Mouse (Mus musculus): ENCODE data around the gene Htr5b. TPM values are rescaled to one million over a fixed set of nuclear protein-coding genes. Genes with fewer than 3 reads are reported as not detected.

The Htr5b gene
- polyA plus RNA-seq, 1 experiment from 2014 or later = 0.14 TPM

DNA sequence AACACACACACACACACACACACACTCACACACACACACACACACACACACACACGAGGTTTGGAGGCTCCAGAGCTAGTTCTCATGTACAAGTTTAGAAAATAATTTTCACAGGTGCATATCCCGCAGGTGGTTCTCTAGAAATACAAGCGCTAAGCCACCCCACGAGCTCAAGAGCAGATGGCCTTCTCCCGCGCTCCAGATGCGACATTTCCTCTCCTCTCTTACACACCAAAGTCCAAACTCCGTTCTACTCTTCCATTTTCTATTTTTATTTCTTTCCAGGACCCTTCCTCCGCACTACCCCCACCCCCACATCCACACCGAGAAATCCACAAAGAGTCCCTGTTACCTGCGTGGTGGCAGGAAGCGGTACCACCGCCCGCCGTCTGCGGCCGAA, 1.2 kb downstream of the Htr5b start:
- peaks cover 25% of the 10 kb centered on the region for H3K27me3 ChIP-seq (ENCODE audit: insufficient read depth, low read length)

DNA sequence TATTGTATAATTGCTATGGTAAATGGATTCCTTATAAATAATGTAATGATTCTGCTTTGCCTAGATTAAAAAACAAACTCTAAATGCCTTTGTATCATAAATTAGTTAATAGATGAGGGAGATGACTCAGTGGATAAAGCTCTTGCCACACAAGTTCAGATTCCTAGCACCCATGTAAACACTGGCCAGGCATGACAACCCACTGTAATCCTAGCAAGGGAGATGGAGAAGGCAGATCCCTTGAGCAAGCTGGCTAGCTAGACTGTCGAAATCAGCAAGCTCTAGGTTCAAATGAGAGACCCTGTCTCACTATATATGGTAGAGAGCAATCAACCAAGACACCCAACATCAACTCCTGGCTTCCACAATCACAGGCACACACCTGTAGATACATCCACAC, 9.7 kb downstream of the Htr5b start:
- Histone ChIP-seq H3K27ac (ENCODE audit: low read depth) (no peak overlapping the region), H3K4me2 (no peak overlapping the region), H3K4me3 (ENCODE audit: low read depth, low read length) (no peak overlapping the region), H3K4me1 (ENCODE audit: insufficient read depth) (no peaks in the 10 kb centered on the region), H3K9ac (no peak overlapping the region), H3K36me3 (ENCODE audit: insufficient read depth) (no peaks in the 10 kb centered on the region), H3K27me3 (ENCODE audit: insufficient read depth, low read length) (no peaks in the 10 kb centered on the region), H3K9me3 (ENCODE audit: low read depth, low read length) (no peaks in the 10 kb centered on the region)
- TF ChIP-seq CTCF (IDR thresholded peaks at IDR 0.05; ENCODE audit: low read depth) = no peak
- ATAC-seq (ENCODE audit: insufficient read depth) (no peak), DNase-seq (no peak)
- 46% methylated on average over 1 of the region's 1 CpGs for WGBS

More for the DNA sequence above, 1.2 kb downstream of the Htr5b start:
- Histone ChIP-seq H3K27ac (ENCODE audit: low read depth) (no peak overlapping the region), H3K36me3 (ENCODE audit: insufficient read depth) (no peaks in the 10 kb centered on the region), H3K4me3 (ENCODE audit: low read depth, low read length) (no peak overlapping the region), H3K9me3 (ENCODE audit: low read depth, low read length) (no peaks in the 10 kb centered on the region), H3K4me1 (ENCODE audit: insufficient read depth) (0 out of 2 replicates have a peak, but pooled peaks cover 4% of the 10 kb centered on the region), H3K9ac (no peak overlapping the region), H3K4me2 (peak overlapping the region; percentile 57; the same call in 1 of the 2 replicates)
- no peak for TF ChIP-seq CTCF (IDR thresholded peaks at IDR 0.05; ENCODE audit: low read depth)
- WGBS = 40% methylated on average over 17 of the region's 17 CpGs
- DNase-seq (no peak), ATAC-seq (ENCODE audit: insufficient read depth) (no peak)

DNA sequence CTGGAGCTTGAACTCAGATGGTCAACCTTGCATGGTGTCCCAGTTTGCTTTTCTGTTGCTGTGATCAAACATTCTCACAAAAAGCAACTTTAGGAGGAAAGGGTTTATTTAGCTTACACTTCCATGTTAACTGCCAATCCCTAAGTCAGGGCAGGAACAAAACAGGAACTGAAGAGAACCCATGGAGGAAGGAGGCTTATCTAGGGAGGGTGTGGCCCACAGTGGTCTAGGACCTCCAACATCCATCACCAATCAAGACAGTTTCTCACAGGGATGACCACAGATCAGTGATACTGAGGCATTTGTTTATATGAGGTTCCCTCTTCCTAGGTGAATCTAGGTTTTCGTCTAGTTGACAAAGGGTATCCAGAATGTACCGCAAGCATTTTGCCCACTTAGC, 16.3 kb downstream of the Htr5b start:
- DNase-seq (no peak), ATAC-seq (ENCODE audit: insufficient read depth) (no peak)
- Histone ChIP-seq H3K27ac (ENCODE audit: low read depth) (no peak overlapping the region), H3K4me3 (ENCODE audit: low read depth, low read length) (no peak overlapping the region), H3K27me3 (ENCODE audit: insufficient read depth, low read length) (no peaks in the 10 kb centered on the region), H3K4me1 (ENCODE audit: insufficient read depth) (no peaks in the 10 kb centered on the region), H3K4me2 (no peak overlapping the region), H3K9ac (no peak overlapping the region), H3K9me3 (ENCODE audit: low read depth, low read length) (no peaks in the 10 kb centered on the region), H3K36me3 (ENCODE audit: insufficient read depth) (no peaks in the 10 kb centered on the region)
- 81% methylated on average over 2 of the region's 2 CpGs for whole genome bisulfite sequencing
- TF ChIP-seq CTCF (IDR thresholded peaks at IDR 0.05; ENCODE audit: low read depth) = no peak

DNA sequence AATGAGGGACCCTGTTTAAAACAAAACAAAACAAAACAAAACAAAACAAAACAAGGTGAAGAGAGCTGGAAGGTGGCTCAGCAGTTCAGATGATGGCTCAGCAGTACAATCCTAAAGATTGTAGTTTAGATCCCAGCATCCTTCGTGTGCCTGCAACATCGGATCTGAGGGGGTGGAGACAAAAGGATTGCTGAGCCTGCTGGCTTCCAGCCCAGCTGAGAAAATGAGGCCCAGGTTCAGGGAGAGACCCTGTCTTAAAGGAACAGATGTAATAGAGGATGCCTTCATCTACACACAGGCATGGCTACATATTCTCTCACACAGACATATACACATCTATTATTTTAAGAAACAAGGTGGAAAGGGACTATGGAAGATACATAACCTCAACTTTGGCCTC, 17.1 kb downstream of the Htr5b start:
- no peak overlapping the region for H3K9ac ChIP-seq
- H3K4me1 ChIP-seq (ENCODE audit: insufficient read depth) = no peaks in the 10 kb centered on the region
- H3K27ac ChIP-seq (ENCODE audit: low read depth) = no peak overlapping the region
- H3K27me3 ChIP-seq (ENCODE audit: insufficient read depth, low read length) = no peaks in the 10 kb centered on the region
- DNase-seq (peak; percentile 14), ATAC-seq (ENCODE audit: insufficient read depth) (no peak)
- no peaks in the 10 kb centered on the region for H3K9me3 ChIP-seq (ENCODE audit: low read depth, low read length)
- TF ChIP-seq CTCF (IDR thresholded peaks at IDR 0.05; ENCODE audit: low read depth) = no peak
- WGBS = 32% methylated on average over 2 of the region's 2 CpGs
- no peak overlapping the region for H3K4me3 ChIP-seq (ENCODE audit: low read depth, low read length)
- H3K4me2 ChIP-seq = no peak overlapping the region
- no peaks in the 10 kb centered on the region for H3K36me3 ChIP-seq (ENCODE audit: insufficient read depth)

DNA sequence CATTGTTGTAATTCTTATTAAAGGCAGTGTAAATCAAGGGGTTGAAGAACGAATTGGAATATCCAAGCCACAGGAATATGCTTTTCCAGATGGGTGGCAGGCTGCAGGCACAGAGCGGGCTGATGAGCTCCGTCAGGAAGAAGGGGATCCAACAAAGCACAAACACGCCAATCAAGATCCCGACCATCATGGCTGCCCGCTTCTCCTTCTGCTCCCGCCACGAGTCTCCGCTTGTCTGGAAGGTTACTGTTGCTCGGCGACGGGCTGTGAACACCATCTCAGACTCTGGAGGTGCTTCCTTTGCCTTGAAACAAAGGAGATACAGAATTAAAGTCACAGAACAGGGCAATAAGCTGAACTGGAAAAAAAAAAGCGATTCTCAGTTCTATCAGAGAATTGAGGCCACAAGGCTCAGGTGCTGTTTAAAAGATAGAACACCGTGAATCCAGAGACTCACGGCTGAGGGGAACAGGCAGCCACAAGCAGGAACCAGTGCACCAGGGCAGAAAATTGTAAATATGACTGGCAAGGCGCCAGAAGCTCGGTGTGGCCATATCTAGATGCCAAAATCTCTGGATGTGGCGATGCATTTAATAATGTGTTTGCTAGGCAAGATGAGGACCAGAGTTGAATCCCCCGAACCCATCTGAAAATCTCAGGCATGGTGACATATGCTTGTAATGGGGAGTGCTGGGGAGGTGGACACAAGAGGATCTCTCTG, 17.7 kb downstream of the Htr5b start:
- DNase-seq (peak; percentile 8), ATAC-seq (ENCODE audit: insufficient read depth) (no peak)
- Histone ChIP-seq H3K4me1 (ENCODE audit: insufficient read depth) (no peaks in the 10 kb centered on the region), H3K4me3 (ENCODE audit: low read depth, low read length) (no peak overlapping the region), H3K4me2 (no peak overlapping the region), H3K9ac (no peak overlapping the region), H3K27me3 (ENCODE audit: insufficient read depth, low read length) (no peaks in the 10 kb centered on the region), H3K27ac (ENCODE audit: low read depth) (no peak overlapping the region), H3K36me3 (ENCODE audit: insufficient read depth) (no peaks in the 10 kb centered on the region), H3K9me3 (ENCODE audit: low read depth, low read length) (no peaks in the 10 kb centered on the region)
- 81% methylated on average over 19 of the region's 19 CpGs for WGBS
- TF ChIP-seq CTCF (IDR thresholded peaks at IDR 0.05; ENCODE audit: low read depth) = no peak

DNA sequence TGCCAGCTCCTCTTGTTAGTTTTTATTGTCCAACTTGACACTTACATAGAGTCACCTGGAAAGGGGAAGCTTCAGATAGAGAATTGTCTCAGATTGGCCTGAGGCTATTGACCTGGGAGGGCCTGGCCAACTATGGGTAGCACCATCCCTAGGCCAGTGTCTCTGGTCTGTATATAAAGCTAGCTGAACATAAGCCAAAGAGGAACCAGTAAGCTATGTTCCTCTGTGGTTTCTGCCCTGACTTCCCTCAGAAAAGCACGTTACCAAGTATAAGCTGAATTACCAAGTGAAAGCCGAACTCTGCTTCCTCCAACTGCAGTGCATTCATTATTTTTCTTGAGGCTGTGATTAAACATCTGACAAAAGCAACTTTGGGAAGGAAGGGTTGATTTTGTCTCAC, 19.5 kb downstream of the Htr5b start:
- no peaks in the 10 kb centered on the region for H3K4me1 ChIP-seq (ENCODE audit: insufficient read depth)
- H3K9ac ChIP-seq = no peak overlapping the region
- no peak overlapping the region for H3K4me2 ChIP-seq
- no peak overlapping the region for H3K27ac ChIP-seq (ENCODE audit: low read depth)
- DNase-seq (no peak), ATAC-seq (ENCODE audit: insufficient read depth) (no peak)
- H3K4me3 ChIP-seq (ENCODE audit: low read depth, low read length) = no peak overlapping the region
- no peaks in the 10 kb centered on the region for H3K36me3 ChIP-seq (ENCODE audit: insufficient read depth)
- no peaks in the 10 kb centered on the region for H3K27me3 ChIP-seq (ENCODE audit: insufficient read depth, low read length)
- H3K9me3 ChIP-seq (ENCODE audit: low read depth, low read length) = no peaks in the 10 kb centered on the region
- no peak for TF ChIP-seq CTCF (IDR thresholded peaks at IDR 0.05; ENCODE audit: low read depth)
- 81% methylated on average over 2 of the region's 2 CpGs for WGBS

DNA sequence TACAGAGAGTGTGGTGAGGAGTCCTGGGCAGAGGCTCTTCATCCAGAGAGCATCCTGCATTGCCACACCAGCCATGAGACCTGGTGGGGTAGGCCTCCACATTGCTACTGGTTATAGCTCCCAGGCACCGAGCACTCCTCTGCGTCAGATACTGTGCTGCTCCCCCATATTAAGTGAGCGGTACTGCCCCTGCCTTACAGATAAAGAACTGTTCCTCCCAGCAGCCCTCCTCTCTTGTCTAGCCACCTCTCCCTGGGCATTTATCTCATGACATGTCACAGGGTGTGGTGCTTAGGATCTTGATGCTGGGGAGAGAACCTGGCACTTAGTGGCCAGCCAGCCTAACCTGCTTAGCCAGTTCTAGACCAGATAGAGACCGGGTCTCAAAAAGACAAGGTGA, 31.2 kb downstream of the Htr5b start:
- no peak for TF ChIP-seq CTCF (IDR thresholded peaks at IDR 0.05; ENCODE audit: low read depth)
- no peaks in the 10 kb centered on the region for H3K27me3 ChIP-seq (ENCODE audit: insufficient read depth, low read length)
- H3K4me2 ChIP-seq = no peak overlapping the region
- no peak for DNase-seq
- H3K4me3 ChIP-seq (ENCODE audit: low read depth, low read length) = no peak overlapping the region
- no peak overlapping the region for H3K27ac ChIP-seq (ENCODE audit: low read depth)
- ATAC-seq (ENCODE audit: insufficient read depth) = no peak
- peaks cover 42% of the 10 kb centered on the region for H3K36me3 ChIP-seq (ENCODE audit: insufficient read depth)
- WGBS = 87% methylated on average over 4 of the region's 4 CpGs
- no peaks in the 10 kb centered on the region for H3K4me1 ChIP-seq (ENCODE audit: insufficient read depth)
- H3K9me3 ChIP-seq (ENCODE audit: low read depth, low read length) = no peaks in the 10 kb centered on the region
- no peak overlapping the region for H3K9ac ChIP-seq

Data from lung, embryonic 14.5 days (tissue).